Mouse (Mus musculus) kidney, embryonic 16.5 days (tissue): ENCODE results near the gene Gga2. TPM values are rescaled to one million over a fixed set of nuclear protein-coding genes. Genes with fewer than 3 reads are reported as not detected.
A peak's percentile ranks its signal among the peaks of the same experiment; 100 is the strongest.

Experiments
- ATAC-seq: fragments of 200-750 bp; cut with Nextera tagmentation; 2 replicates; pipeline ENCODE4 v1.8.0; 2017; ENCODE audit warnings: moderate TSS enrichment; ENCODE audit not compliant: low FRiP score, low TSS enrichment
- H3K27ac ChIP-seq: fragments of 300-500 bp; sonication (generic); 2 replicates; pipeline ENCODE4 v1.5.1; 2014; ENCODE audit warnings: low read length
- H3K27me3 ChIP-seq: fragments of 300-500 bp; sonication (generic); 2 replicates; pipeline ENCODE4 v1.6.1; 2014; ENCODE audit warnings: low read length, control low read depth, mixed read lengths; ENCODE audit not compliant: insufficient read depth
- H3K36me3 ChIP-seq: fragments of 300-500 bp; sonication (generic); 2 replicates; pipeline ENCODE4 v1.6.1; 2014; ENCODE audit warnings: low read length, control low read depth, mixed read lengths; ENCODE audit not compliant: insufficient read depth
- H3K4me1 ChIP-seq: fragments of 300-500 bp; sonication (generic); 2 replicates; pipeline ENCODE4 v1.6.1; 2014; ENCODE audit warnings: low read length, control low read depth, mixed read lengths; ENCODE audit not compliant: insufficient read depth
- H3K4me2 ChIP-seq: fragments of 300-500 bp; sonication (generic); replicated peaks from 2 replicates; pipeline ENCODE4 v1.6.1; 2014; ENCODE audit warnings: low read depth, low read length
- H3K4me3 ChIP-seq: fragments of 300-500 bp; sonication (generic); 2 replicates; pipeline ENCODE4 v1.5.1; 2014; ENCODE audit warnings: mild to moderate bottlenecking, low read length
- H3K9ac ChIP-seq: fragments of 300-500 bp; sonication (generic); replicated peaks from 2 replicates; pipeline ENCODE4 v1.6.1; 2014; ENCODE audit warnings: low read length
- H3K9me3 ChIP-seq: fragments of 300-500 bp; sonication (generic); 2 replicates; pipeline ENCODE4 v1.6.1; 2016; ENCODE audit warnings: low read length, control low read depth
- WGBS: fragments of 180-500 bp; shearing (Covaris S2); extraction: QIAGEN DNeasy Blood & Tissue Kit; methylation state at CpG from one replicate; pipeline ENCODE4 v1.1.7; 2014; 5-methylcytosine and 5-hydroxymethylcytosine counted together
- polyA plus RNA-seq: library from polyadenylated mRNA; unstranded; fragments of >200 nt; fragmentation: Nextera tagmentation; extraction: Ambion mirVana; gene quantifications from 2 replicates; pipeline ENCODE4 v1.2.1, GENCODE M21; 2015

Gene Gga2
- polyA plus RNA-seq, 1 experiment from 2014 or later = 89.6 TPM

DNA sequence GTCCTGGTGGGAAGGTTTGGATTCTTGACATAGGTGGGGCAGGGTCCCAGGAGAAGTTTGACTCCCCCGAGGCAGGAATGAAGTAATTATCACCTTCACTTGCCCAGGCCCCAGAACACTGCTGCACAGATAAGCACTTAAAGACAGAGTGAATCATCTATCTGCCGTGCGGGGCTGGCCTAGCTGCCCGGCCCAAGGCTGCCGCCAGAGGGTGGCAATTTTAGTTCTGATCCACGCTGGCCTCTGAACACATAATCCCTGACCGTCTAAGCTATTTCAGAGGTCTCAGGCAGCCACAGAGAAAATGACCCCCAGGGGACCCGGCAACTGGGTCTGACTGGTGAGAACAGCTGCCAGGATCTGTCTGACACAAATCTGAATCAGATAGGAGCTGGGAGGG is 5.9 kb downstream of the Gga2 start:
- 11% methylated on average over 8 of the region's 8 CpGs for WGBS

DNA sequence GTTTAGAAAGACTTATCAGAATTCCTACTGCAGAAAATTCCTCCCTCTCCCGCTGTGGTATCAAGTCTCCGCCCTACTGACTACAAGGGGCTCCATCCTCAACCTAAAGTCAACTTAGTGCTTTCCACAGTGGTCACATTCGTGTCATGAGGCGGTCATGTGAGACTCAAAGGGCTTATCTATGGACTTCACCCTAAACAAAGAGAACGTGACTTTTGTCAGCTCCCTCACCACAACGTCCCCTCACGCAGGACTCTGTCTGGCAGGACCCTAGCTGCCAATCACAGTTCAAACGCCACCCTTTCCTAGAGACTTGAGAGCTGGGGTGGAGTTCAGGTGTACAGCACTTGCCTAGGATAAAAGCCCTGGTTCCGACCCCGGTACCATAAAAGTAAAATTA is 8.1 kb downstream of the Gga2 start:
- no peak for ATAC-seq
- Histone ChIP-seq H3K27me3 (no peaks in the 10 kb centered on the region), H3K4me2 (no peak overlapping the region), H3K9ac (no peak overlapping the region), H3K36me3 (peaks cover 33% of the 10 kb centered on the region), H3K9me3 (no peaks in the 10 kb centered on the region), H3K27ac (no peak overlapping the region), H3K4me3 (no peak overlapping the region), H3K4me1 (peaks cover 21% of the 10 kb centered on the region)
- 83% methylated on average over 10 of the region's 10 CpGs for WGBS

More for the DNA sequence above, 5.9 kb downstream of the Gga2 start:
- 0 out of 2 replicates have a peak overlapping the region, but pooled peaks have one; percentile 23 for H3K9ac ChIP-seq
- H3K36me3 ChIP-seq = peaks cover 23% of the 10 kb centered on the region
- H3K9me3 ChIP-seq = no peaks in the 10 kb centered on the region
- no peak overlapping the region for H3K27ac ChIP-seq
- H3K4me2 ChIP-seq = peak overlapping the region; percentile 14; the same call in 1 of the 2 replicates
- no peaks in the 10 kb centered on the region for H3K27me3 ChIP-seq
- peak; percentile 46; the same call in 1 of the 2 replicates for ATAC-seq
- peaks cover 37% of the 10 kb centered on the region for H3K4me1 ChIP-seq
- H3K4me3 ChIP-seq = no peak overlapping the region

DNA sequence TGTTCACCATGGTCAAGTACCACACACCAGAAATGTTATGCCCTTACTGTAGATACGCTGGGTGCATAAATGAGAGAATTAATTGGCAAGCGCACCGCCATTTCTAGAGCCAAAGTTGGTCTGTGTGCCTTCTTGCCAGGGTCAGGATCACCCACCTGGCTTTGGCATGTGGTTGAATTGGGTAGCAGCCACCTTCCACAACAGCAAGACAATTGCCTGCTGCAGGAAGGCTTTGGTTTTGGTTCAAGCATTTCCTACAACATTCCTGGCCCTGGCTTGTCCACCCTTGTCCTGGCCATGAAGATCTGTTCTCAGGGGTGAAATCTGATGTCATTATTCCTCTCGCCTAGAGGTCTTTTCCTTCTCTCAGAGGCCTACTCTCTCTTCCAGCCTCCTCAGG is 8.7 kb downstream of the Gga2 start:
- H3K4me3 ChIP-seq = no peak overlapping the region
- 88% methylated on average over 4 of the region's 4 CpGs for WGBS
- no peaks in the 10 kb centered on the region for H3K27me3 ChIP-seq
- no peak overlapping the region for H3K4me2 ChIP-seq
- H3K9ac ChIP-seq = no peak overlapping the region
- peaks cover 21% of the 10 kb centered on the region for H3K4me1 ChIP-seq
- H3K9me3 ChIP-seq = no peaks in the 10 kb centered on the region
- H3K27ac ChIP-seq = no peak overlapping the region
- H3K36me3 ChIP-seq = peaks cover 37% of the 10 kb centered on the region
- no peak for ATAC-seq

DNA sequence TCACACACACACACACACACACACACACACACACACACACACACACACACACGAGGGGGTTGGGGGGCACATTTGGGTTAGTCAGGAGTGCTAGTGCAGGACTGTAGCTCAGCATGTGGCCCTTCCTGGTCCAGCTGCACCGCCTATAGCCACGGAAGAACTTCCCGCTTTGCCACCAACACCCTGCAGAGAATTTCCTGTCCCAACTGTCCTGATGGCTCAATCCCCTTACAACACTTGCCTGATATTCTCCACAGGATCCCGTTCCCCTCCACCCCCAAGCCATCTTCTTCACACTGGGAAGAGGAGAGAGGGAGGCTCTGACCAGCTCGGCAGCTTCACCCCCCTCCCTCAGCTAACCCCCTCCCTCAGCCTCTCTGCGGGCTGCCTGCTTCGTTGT is 20.6 kb downstream of the Gga2 start:
- Histone ChIP-seq H3K4me3 (no peak overlapping the region), H3K4me1 (no peaks in the 10 kb centered on the region), H3K9ac (no peak overlapping the region), H3K27ac (no peak overlapping the region), H3K36me3 (peaks cover 68% of the 10 kb centered on the region), H3K27me3 (no peaks in the 10 kb centered on the region), H3K9me3 (no peaks in the 10 kb centered on the region), H3K4me2 (no peak overlapping the region)
- ATAC-seq = no peak
- 79% methylated on average over 8 of the region's 8 CpGs for WGBS

DNA sequence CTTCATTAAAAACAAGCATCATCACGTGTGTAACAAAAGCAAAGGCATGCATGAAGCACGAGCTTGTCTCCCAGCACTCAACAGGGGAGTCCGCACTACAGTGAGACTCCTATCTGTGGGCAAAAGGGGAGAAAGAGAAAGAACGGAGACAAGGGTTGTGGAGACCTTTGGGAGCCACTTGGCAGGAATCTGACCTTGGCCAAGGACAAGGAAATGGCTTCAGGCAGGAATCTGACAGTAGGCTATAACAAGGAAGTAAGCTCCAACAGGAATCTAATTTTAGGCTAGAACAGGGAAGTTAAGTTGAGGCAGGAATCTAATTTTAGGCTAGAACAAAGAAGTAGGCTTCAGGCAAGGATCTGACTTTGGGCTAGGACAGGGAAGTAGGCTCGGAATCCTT is 25.1 kb downstream of the Gga2 start:
- 90% methylated on average over 5 of the region's 5 CpGs for WGBS
- no peak for ATAC-seq

DNA sequence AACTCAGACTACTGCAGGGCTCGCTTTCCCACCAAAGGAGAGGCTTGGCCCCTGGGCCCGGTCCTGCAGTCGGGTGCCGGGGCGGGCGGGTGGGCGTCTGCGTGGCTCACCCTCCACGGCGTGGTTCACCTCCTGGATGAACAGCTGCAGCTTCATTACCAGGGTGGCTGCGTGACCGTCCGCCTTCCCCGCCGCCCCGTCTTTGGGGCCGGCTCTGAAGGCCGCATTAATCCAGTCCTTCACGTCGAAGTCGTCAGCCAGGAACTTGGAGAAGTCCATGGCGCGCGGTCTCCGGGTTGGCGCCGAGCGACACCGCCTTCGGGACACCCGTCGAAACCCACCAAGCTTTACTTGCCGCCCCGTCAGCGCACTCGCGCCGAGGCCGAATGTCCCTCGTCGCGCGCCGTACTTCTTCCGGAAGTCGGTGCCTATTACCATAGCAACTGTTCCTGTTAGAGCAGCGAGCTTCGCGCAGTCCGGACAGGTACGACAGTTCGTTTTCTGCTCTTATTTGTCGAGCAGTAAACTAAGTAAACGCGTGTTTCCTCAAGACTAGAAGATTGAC is 39.6 kb downstream of the Gga2 start, which contains the start of gene Cog7:
Gene Cog7 (minus strand): TSS at position 405 of the 565 bp plus-strand sequence.
- ATAC-seq = peak; percentile 92
- WGBS = under 1% methylated on average over 52 of the region's 55 CpGs
- H3K4me1 ChIP-seq = peaks cover 9% of the 10 kb centered on the region
- H3K27me3 ChIP-seq = no peaks in the 10 kb centered on the region
- H3K9me3 ChIP-seq = no peaks in the 10 kb centered on the region
- H3K4me2 ChIP-seq = peak within 1 kb of the TSS; percentile 65
- H3K4me3 ChIP-seq = peak within 1 kb of the TSS; percentile 75
- 0 out of 2 replicates have a peak, but pooled peaks cover 3% of the 10 kb centered on the region for H3K36me3 ChIP-seq
- peak within 1 kb of the TSS; percentile 86 for H3K9ac ChIP-seq
- H3K27ac ChIP-seq = no peak within 1 kb of the TSS

More for the DNA sequence above, 25.1 kb downstream of the Gga2 start:
- Histone ChIP-seq H3K27ac (no peak overlapping the region), H3K4me1 (no peaks in the 10 kb centered on the region), H3K27me3 (no peaks in the 10 kb centered on the region), H3K4me3 (no peak overlapping the region), H3K4me2 (no peak overlapping the region), H3K36me3 (peaks cover 71% of the 10 kb centered on the region), H3K9ac (no peak overlapping the region), H3K9me3 (no peaks in the 10 kb centered on the region)

DNA sequence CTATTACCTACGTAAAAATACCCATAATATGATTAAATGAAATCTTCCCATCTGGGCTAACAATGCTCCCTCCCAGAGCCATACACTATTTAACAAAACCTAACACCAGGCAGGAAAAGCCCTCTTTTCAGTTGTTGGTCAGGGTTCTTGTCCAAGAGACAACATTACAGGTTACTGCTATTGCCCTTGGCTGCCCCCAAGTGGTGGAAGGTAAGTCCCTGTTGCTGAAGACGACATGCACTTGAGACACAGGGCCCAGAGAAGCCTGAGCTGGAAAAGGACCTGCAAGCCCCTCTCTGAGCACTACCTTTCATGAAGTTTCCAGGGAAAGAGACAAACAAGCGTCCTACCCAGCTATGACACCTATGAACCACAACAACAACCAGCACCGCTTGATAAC is 46.0 kb downstream of the Gga2 start:
- H3K4me1 ChIP-seq = no peaks in the 10 kb centered on the region
- H3K36me3 ChIP-seq = peaks cover 14% of the 10 kb centered on the region; the same call in 1 of the 2 replicates
- no peak overlapping the region for H3K9ac ChIP-seq
- H3K9me3 ChIP-seq = no peaks in the 10 kb centered on the region
- 53% methylated on average over 4 of the region's 4 CpGs for WGBS
- no peak overlapping the region for H3K27ac ChIP-seq
- H3K27me3 ChIP-seq = no peaks in the 10 kb centered on the region
- H3K4me3 ChIP-seq = no peak overlapping the region
- no peak overlapping the region for H3K4me2 ChIP-seq
- no peak for ATAC-seq

DNA sequence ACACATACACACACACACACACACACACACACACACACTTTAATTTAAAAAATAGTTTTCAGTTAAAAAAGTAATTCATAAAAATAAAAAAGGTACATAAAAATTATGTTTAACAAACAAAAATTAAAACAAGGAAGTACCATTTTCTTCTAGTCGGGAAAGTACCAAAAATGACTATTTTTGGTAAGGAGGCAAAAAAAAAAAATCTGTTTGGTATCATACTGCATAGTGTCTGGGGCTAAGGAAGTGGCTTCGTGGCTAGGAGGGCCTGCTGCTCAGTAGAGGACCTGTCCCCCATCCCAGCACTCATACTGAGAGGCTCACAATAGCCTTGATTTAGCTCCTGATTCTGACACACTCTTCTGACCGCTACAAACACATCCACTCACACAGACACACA is 49.3 kb downstream of the Gga2 start:
- H3K9ac ChIP-seq = no peak overlapping the region
- no peaks in the 10 kb centered on the region for H3K27me3 ChIP-seq
- no peak for ATAC-seq
- no peaks in the 10 kb centered on the region for H3K4me1 ChIP-seq
- H3K9me3 ChIP-seq = no peaks in the 10 kb centered on the region
- H3K4me2 ChIP-seq = no peak overlapping the region
- WGBS = 91% methylated on average over 3 of the region's 3 CpGs
- H3K4me3 ChIP-seq = no peak overlapping the region
- peaks cover 11% of the 10 kb centered on the region; the same call in 1 of the 2 replicates for H3K36me3 ChIP-seq
- H3K27ac ChIP-seq = no peak overlapping the region

DNA sequence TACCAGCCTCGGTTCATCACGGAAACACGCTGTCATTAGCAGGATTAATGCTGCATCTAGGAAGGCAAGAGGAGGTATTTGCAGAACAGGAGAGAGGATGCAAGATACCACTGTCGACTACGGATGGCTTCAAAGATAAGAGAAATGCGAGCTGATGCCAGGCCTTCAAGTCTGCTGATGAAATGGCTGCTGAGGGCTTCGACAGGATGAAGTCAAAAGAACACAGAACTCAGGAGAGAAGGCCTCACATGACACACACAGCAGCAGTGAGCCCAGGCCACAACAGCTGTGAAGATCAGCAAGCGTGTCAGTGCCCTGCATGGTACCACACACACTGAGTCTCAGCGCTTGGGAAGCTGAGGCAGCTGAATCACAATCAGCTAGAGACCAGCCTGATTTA is 50.8 kb downstream of the Gga2 start:
- Histone ChIP-seq H3K36me3 (peaks cover 11% of the 10 kb centered on the region; the same call in 1 of the 2 replicates), H3K4me1 (no peaks in the 10 kb centered on the region), H3K4me3 (no peak overlapping the region), H3K9me3 (no peaks in the 10 kb centered on the region), H3K9ac (no peak overlapping the region), H3K27me3 (no peaks in the 10 kb centered on the region), H3K27ac (no peak overlapping the region), H3K4me2 (no peak overlapping the region)
- no peak for ATAC-seq
- 85% methylated on average over 9 of the region's 9 CpGs for WGBS

DNA sequence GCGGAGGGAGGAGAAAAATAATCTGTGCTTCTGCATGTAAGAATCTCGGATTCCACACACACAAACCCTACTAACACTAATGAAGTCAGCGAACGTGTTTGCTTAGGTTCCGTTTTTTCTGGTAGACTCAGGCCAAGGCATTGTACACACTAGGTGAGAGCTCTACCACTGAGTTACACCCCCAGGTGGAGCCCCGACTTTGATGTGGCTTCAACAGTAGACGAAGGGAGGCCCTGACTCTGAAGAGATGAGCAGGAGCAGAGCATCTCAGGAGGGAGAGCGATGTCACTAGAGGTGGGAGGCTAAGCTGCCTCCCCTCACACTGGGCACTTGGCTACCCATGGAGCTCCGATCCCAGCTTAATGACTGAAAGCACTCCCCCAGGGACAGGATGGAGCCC is 52.2 kb downstream of the Gga2 start:
- peaks cover 16% of the 10 kb centered on the region for H3K36me3 ChIP-seq
- H3K4me1 ChIP-seq = no peaks in the 10 kb centered on the region
- H3K27me3 ChIP-seq = no peaks in the 10 kb centered on the region
- peaks cover 4% of the 10 kb centered on the region; the same call in 1 of the 2 replicates for H3K9me3 ChIP-seq
- no peak overlapping the region for H3K9ac ChIP-seq
- no peak for ATAC-seq
- no peak overlapping the region for H3K4me3 ChIP-seq
- H3K27ac ChIP-seq = no peak overlapping the region
- 83% methylated on average over 9 of the region's 9 CpGs for WGBS
- H3K4me2 ChIP-seq = no peak overlapping the region
